Mouse (Mus musculus): ENCODE results near the gene Gm8922. TPM values are rescaled to one million over a fixed set of nuclear protein-coding genes. Genes with fewer than 3 reads are reported as not detected.
"Not testable (repeated sequence)": the region's sequence is repeated elsewhere in the genome, so short reads cannot be mapped to it uniquely, and the experiment has no call there.

Gm8922 gene
- polyA plus RNA-seq (2015; fragmentation: Nextera tagmentation; extraction: Ambion mirVana), result not detected in 2 replicates

DNA sequence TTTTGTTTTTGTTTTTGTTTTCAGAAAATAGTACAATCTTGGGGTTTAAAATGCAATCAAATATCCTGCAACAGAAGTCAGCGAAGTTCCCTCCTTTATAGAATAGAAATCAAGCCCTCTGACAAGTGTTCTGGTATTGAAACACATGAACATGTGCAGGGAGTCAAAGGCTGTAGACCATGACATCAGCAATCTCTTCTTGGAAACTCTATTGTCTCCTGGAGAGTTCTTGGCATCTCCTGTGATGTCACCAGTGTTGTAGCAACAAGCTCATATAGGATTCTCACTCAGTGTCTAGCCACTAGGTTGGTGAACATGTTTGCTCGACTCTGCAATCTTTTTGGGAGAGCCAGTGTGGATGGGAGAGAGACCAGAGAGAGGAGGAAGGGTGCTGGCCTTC, at the start of gene Gm8922:
Gene Gm8922 (plus strand): TSS at position 301 of the 400 bp plus-strand sequence.
- not testable (repeated sequence) for ATAC-seq (ENCODE audit: low FRiP score, low read depth); H3K27ac ChIP-seq (replicated peaks); H3K9me3 ChIP-seq; H3K4me3 ChIP-seq; H3K4me1 ChIP-seq (replicated peaks); H3K9ac ChIP-seq; H3K27me3 ChIP-seq; H3K4me2 ChIP-seq; H3K36me3 ChIP-seq
- WGBS, result no CpG with 5 or more reads among the region's 2 CpGs

Other genes starting within 250 kb of the Gm8922 start
- gene Gm8906, start 179.3 kb upstream of the Gm8922 start, polyA plus RNA-seq (2015; fragmentation: Nextera tagmentation; extraction: Ambion mirVana), result not detected in 2 replicates
- gene Gm6460, start 87.0 kb upstream of the Gm8922 start, polyA plus RNA-seq (2015; fragmentation: Nextera tagmentation; extraction: Ambion mirVana), result not detected in 2 replicates
- not detected in 2 replicates for gene Gm8926, start 88.6 kb downstream of the Gm8922 start, polyA plus RNA-seq (2015; fragmentation: Nextera tagmentation; extraction: Ambion mirVana)
- gene Gm6465, start 163.6 kb downstream of the Gm8922 start, polyA plus RNA-seq (2015; fragmentation: Nextera tagmentation; extraction: Ambion mirVana), result not detected in 2 replicates
- not detected in 2 replicates for gene 4933402N22Rik, start 236.1 kb downstream of the Gm8922 start, polyA plus RNA-seq (2015; fragmentation: Nextera tagmentation; extraction: Ambion mirVana)